Comparison of ENCODE assay signal across 8 mouse cellular contexts in the genomic region with DNA sequence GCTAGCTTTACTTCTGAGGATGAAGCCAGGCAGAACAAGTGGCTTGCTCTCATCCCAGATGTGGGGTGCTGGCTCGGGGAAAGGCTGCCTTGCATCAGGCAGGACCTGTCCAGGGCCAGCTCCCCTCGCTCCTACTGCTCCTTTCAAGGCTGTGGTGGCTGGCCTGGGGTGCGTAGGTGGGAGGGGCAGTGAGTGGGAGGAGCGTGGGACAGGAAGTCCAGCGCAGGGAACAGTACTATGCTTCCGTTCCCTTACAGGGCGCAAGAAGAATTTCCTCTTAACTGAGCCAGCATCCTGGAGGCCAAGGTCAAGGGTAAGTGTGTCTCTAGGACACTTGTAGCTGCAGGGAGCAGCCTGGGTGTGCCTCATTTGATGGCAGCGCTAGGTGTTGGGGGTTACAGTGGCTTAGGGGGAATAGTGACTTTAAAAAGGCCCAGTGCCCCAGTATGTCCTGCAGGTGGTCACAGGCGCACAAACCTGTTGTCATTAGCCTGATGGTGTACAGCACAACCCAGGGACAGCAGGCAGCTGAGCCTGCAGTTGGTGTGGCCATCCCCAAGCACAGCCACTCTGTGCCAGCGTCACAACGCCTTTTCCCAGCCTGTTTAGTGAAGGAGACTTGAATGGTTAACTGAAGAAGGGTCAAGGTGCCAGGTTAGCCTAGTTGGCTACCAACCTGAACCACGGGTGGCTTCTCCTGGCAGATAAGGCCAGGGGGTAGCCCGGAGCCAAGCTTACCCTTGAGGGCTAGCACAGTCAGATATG. TPM values are rescaled to one million over a fixed set of nuclear protein-coding genes. Genes with fewer than 3 reads are reported as not detected.
A peak's percentile ranks its signal among the peaks of the same experiment; 100 is the strongest.
DNase-seq lines count a peak whose midpoint lies in the region; ATAC-seq lines count a peak whose summit lies in the region.

No protein-coding gene starts in this region.

- no peak overlapping the region for H3K4me2 ChIP-seq in midbrain, embryonic 12.5 days (replicated peaks)
- no peak overlapping the region for H3K4me2 ChIP-seq in midbrain, embryonic 11.5 days
- H3K4me2 ChIP-seq in neural tube, embryonic 15.5 days, result no peak overlapping the region

- H3K4me3 ChIP-seq in midbrain, embryonic 12.5 days, result no peak overlapping the region
- no peak overlapping the region for H3K4me3 ChIP-seq in midbrain, embryonic 11.5 days (ENCODE audit: low read depth, low read length)
- no peak overlapping the region for H3K4me3 ChIP-seq in neural tube, embryonic 15.5 days (replicated peaks)

- 92% methylated on average over 13 of the region's 13 CpGs for WGBS in midbrain, embryonic 12.5 days
- WGBS in midbrain, embryonic 11.5 days, result 93% methylated on average over 13 of the region's 13 CpGs
- 92% methylated on average over 13 of the region's 13 CpGs for WGBS in neural tube, embryonic 15.5 days

- 0 out of 2 replicates have a peak, but pooled peaks have one; percentile 13 for ATAC-seq in midbrain, embryonic 12.5 days (ENCODE audit: low FRiP score, low read depth)
- no peak; the same call in 1 of the 2 replicates for ATAC-seq in midbrain, embryonic 11.5 days (ENCODE audit: low FRiP score)
- 0 out of 2 replicates have a peak, but pooled peaks have one; percentile 34 for ATAC-seq in granulocyte monocyte progenitor cell, adult 5-6 weeks (replicated peaks; ENCODE audit: poor library complexity, severe bottlenecking)
- ATAC-seq in megakaryocyte, adult 5-6 weeks (ENCODE audit: poor library complexity, severe bottlenecking), result 0 out of 2 replicates have a peak, but pooled peaks have one; percentile 27
- ATAC-seq in neural tube, embryonic 15.5 days (ENCODE audit: low FRiP score), result no peak

- H3K27ac ChIP-seq in midbrain, embryonic 12.5 days (replicated peaks), result no peak overlapping the region
- no peak overlapping the region for H3K27ac ChIP-seq in midbrain, embryonic 11.5 days (ENCODE audit: low read depth, low read length)
- no peak overlapping the region for H3K27ac ChIP-seq in neural tube, embryonic 15.5 days (replicated peaks)

- H3K27me3 ChIP-seq in midbrain, embryonic 12.5 days, result no peaks in the 10 kb centered on the region
- H3K27me3 ChIP-seq in midbrain, embryonic 11.5 days (ENCODE audit: control insufficient read depth, insufficient read depth, low read length), result no peaks in the 10 kb centered on the region
- no peaks in the 10 kb centered on the region for H3K27me3 ChIP-seq in neural tube, embryonic 15.5 days (replicated peaks)

- no peaks in the 10 kb centered on the region for H3K9me3 ChIP-seq in midbrain, embryonic 12.5 days
- H3K9me3 ChIP-seq in midbrain, embryonic 11.5 days (ENCODE audit: control insufficient read depth, low read length), result no peaks in the 10 kb centered on the region
- H3K9me3 ChIP-seq in neural tube, embryonic 15.5 days (replicated peaks), result no peaks in the 10 kb centered on the region

- peaks cover 6% of the 10 kb centered on the region; the same call in 1 of the 2 replicates for H3K4me1 ChIP-seq in midbrain, embryonic 12.5 days
- no peaks in the 10 kb centered on the region for H3K4me1 ChIP-seq in midbrain, embryonic 11.5 days (ENCODE audit: control insufficient read depth, insufficient read depth, low read length)
- H3K4me1 ChIP-seq in neural tube, embryonic 15.5 days, result no peaks in the 10 kb centered on the region

- H3K36me3 ChIP-seq in midbrain, embryonic 12.5 days, result peaks cover 23% of the 10 kb centered on the region
- H3K36me3 ChIP-seq in midbrain, embryonic 11.5 days (ENCODE audit: control insufficient read depth, insufficient read depth, low read length), result no peaks in the 10 kb centered on the region; the same call in 1 of the 2 replicates
- H3K36me3 ChIP-seq in neural tube, embryonic 15.5 days, result peaks cover 29% of the 10 kb centered on the region

- no peak for DNase-seq in midbrain, embryonic 11.5 days (ENCODE audit: low spot score, missing footprints)
- DNase-seq in kidney, postnatal 10 days, result peak; percentile 65
- no peak for DNase-seq in cerebellum, postnatal 10 days
- DNase-seq in gastrocnemius, adult 8-10 months (ENCODE audit: low spot score in 2 of 2), result no peak

- no peak overlapping the region for H3K9ac ChIP-seq in midbrain, embryonic 12.5 days (replicated peaks)
- no peak overlapping the region for H3K9ac ChIP-seq in midbrain, embryonic 11.5 days (ENCODE audit: low read length)
- no peak overlapping the region for H3K9ac ChIP-seq in neural tube, embryonic 15.5 days (replicated peaks)

RNA-seq across cellular contexts. Expression of a gene that starts 10.1 kb away (rescaled TPM):
- 43.6 and 50.1 TPM in 2 replicates for polyA plus RNA-seq in midbrain, embryonic 12.5 days (2016; fragmentation: Nextera tagmentation; extraction: Ambion mirVana)
- polyA plus RNA-seq in midbrain, embryonic 11.5 days (2014; fragmentation: Nextera tagmentation; extraction: Ambion mirVana), result 50.5 and 52.7 TPM in 2 replicates
- 27.7 and 39.3 TPM in 2 replicates for total RNA-seq in granulocyte monocyte progenitor cell, adult 5-6 weeks (2014; fragmentation: Nextera tagmentation)
- 63.1 and 118 TPM in 2 replicates for total RNA-seq in granulocyte monocyte progenitor cell, adult 5-6 weeks (2017)
- total RNA-seq in megakaryocyte, adult 5-6 weeks (2015), result 8.8 and 13.9 TPM in 2 replicates
- total RNA-seq in megakaryocyte, adult 5-6 weeks (2017), result 14.9 and 24.4 TPM in 2 replicates
- 44.4 and 45.1 TPM in 2 replicates for polyA plus RNA-seq in neural tube, embryonic 15.5 days (2015; fragmentation: Nextera tagmentation; extraction: Ambion mirVana)
- 10 to 100 TPM; 33.2 to 40.7 (median 36.2) TPM for total RNA-seq in gastrocnemius, adult 8-10 months (2022)

Comparison
In these comparisons a context has a peak if more than half of its experiments do, and no peak if none do; other contexts are left out.
1. ATAC-seq: peak in midbrain, embryonic 12.5 days (single experiment), granulocyte monocyte progenitor cell, adult 5-6 weeks (single experiment) and megakaryocyte, adult 5-6 weeks (single experiment); none in midbrain, embryonic 11.5 days (single experiment) and neural tube, embryonic 15.5 days (single experiment).